Mouse (Mus musculus) left cerebral cortex, postnatal 4 days (tissue): ENCODE results near the gene Mme. TPM values are rescaled to one million over a fixed set of nuclear protein-coding genes. Genes with fewer than 3 reads are reported as not detected.

Experiments used
- DNase-seq: peaks from one replicate; pipeline ENCODE4 v3.0.0-alpha.2; 2022
- intact Hi-C: fragments of 180-260 bp; cut with DNase I; formaldehyde crosslinking; loops from one replicate; pipeline ENCODE4 v1.15.1; 2025
- total RNA-seq, 2 experiments: library from RNA; stranded (reverse); gene quantifications; 2 replicates each; pipeline ENCODE4 v1.2.3; 2021

Gene Mme
- total RNA-seq: 10 to 100 TPM in 1 of 2 experiments, 1 to 10 TPM in 1; 9.0 to 12.5 TPM

DNA sequence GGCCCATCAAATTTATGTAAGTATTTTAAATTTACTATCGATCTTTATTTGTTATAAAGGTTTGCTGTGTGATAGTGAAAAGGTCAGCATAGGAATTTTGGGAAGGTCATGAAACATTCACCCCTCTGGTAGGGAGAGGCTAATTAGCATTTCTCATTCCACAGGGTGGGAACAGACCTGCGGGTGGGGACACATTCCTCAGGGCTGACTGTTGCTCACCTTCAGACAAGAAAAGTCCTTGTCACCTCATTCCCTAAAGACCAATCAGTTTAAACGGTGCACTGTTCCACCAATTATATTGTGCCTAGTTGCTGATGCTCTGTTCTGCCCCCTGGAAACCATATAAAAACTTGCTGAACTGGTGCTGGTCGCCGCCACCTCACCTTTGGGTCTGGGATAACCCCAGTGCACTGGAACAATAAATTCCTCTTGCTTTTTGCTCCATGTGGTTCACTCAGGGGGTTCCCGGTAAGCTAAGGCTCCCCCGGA lies at the start of gene Mme:
TSS of gene Mme (plus strand) at position 439 of the 489 bp plus-strand sequence.
- intact Hi-C loops: no loop called here

DNA sequence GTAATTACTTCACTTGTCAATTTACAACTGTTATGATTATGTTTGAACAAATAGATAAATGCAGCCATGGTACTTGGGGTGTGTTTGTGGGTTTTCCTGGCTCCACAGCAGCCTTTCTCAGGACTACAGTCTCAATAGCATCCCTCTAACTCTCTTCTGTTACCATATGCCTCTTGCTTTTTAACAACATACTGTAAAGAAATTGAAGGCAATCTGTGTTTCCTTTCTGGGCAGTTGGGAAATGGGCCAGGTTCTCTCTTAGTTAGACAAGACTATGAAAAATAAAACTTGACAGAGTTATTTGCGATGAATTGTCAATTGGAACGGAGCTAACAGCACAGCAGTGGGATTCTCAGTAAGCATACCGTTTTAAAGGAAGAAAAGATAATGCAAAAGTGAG lies 44.8 kb upstream of the Mme start:
- no peak for DNase-seq
- intact Hi-C loops: no loop called here

More for the DNA sequence above, at the start of gene Mme:
- DNase-seq: no peak

DNA sequence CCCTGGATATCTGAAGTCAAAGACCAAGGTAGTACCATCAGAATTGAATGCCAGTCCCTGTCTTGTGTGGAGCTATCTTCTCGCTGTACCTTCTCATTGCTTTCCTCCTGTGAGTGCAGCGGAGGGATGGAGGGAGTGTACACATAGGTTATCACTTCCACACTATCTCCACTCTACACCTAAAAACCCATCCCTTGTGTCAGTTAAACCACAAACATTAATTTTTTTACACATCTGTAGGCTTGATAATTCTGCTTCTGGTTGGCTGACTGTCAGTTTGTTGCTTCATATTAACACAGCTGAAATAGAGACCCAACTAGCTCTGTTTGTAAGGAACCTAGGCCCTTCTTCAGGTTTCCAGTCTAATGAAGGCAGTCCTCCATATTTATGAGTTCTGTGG lies 43.3 kb upstream of the Mme start:
- DNase-seq: no peak
- intact Hi-C loops: no loop called here

DNA sequence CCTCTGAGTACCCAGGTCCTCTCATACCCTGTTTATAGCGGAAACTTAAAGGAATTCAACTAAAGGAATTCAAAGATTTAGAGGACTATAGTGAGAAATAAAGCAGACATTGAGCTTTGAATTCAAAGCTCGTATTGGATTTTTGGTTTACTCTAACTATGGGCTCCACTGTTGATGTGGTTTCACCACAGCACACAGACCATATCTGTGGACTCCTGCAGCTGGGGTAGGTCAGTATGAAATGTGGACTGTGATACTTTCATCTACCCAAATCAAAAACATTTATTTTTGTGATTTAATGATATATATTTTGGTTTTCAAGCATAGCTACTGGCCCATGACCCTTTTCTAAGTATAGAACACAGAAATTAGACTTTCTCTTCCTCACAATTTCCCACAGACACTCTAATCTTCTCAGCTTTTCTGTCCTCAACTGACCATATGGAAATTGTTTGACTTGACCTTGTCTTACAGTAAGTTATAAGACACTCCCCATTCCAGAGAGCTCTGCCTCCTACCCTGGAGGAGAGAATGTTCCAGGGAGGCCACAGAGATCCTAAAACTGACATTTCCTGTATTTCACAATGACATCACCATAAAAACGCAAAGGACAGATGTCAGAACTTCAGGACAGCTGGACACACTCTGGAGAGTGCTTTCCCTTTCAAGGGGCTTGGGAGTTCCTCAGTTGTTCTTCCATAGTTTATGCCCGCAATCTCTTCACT lies 19.3 kb upstream of the Mme start:
- DNase-seq: no peak
- intact Hi-C loops: no loop called here

DNA sequence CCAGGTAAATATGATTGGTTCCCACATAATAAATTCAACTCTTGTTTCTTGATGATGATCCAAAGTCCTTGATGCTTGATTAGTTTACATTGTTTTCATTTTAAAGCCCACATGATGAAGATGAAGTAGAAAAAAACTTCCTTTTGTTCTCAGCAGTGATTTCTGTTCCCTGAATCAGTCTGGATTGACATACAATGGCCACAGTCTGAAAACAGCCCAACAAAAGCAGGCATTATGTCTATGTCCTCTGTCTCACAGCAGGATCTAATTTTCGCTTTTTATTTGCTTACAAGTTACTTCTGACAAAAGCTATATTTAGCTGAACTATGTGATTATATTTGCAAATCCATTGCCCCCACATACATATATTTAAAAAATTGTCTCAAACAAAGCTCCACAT lies 17.7 kb upstream of the Mme start:
- no peak for DNase-seq
- intact Hi-C loops: no loop called here

DNA sequence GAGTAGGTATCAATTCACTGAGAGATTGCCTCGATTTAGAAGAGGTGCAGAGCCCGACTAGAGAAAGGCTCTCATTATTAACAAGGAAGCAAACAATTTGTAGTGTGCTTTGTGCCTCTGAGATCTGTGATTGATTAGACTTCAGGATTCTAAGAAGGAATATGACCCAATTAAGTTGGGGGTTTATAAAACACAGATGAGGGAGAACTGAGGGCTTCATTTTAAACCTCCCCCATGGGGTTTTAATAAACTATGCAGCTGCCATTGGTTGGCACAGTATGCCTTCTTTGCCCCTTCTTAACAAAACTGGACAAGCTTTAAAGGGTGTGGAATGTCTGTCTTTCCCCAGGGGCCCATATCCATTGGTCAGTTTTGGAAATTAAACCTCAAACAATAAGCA lies 5.4 kb upstream of the Mme start:
- intact Hi-C loops: no loop called here
- DNase-seq: no peak

DNA sequence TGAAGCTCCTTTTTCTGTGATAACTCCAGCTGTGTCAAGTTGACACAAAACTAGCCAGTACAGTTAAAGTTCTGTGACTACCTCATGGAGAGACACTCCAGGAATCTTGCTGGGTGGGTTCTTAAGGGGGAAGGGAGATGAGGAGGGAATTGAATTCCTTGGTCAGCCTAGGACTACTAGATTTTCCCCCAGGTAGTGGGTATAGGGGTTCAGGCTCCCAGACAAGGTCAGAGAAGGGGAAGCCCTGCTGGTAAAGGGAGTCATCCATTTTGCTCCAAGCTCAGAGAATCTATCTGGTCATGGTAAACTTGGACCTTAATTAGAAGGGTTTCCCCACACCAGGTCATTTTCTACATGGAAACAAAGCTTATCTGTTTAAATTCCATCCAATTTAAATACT lies 2.4 kb downstream of the Mme start:
- intact Hi-C loops: no loop called here
- no peak for DNase-seq

DNA sequence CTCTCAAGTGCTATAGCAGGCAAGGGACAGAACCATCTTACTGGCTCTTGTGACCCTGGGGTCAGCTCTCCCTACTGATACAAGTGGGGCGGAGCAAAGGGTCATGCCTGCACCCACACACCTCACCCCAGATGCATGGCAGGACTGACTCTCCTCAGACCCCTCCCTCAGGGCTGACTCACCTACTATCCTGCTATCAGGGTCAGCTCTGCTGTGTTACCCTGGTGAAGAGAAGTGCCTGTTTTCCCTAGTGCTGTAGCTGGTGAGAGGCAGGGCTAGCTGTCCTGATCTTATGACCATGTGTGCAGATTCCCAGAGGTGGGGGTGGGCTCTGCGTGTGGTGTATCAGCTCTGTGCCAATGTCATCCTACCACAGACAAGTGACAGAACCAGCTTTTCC lies 30.8 kb downstream of the Mme start:
- DNase-seq: no peak
- intact Hi-C loops: no loop called here

DNA sequence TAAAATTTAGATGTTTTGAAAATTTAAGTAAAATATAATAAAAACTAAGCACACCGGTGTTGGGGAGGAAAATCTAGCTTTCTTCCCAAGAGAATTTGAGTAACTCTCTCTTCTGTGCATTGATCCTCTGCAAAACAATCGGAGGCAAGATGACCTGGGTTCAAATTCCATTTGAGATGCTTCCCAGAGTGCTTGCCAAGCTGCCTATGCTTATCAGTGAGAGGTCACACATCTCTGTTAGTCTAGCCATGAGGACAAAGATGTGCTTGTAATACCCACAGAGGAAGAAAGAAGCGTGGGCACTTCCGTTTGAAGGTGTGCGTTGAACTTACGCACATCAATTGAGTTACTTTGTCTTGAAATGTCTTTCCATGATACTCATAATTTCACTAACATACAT lies 53.0 kb downstream of the Mme start:
- DNase-seq: no peak
- intact Hi-C loops: no loop called here

DNA sequence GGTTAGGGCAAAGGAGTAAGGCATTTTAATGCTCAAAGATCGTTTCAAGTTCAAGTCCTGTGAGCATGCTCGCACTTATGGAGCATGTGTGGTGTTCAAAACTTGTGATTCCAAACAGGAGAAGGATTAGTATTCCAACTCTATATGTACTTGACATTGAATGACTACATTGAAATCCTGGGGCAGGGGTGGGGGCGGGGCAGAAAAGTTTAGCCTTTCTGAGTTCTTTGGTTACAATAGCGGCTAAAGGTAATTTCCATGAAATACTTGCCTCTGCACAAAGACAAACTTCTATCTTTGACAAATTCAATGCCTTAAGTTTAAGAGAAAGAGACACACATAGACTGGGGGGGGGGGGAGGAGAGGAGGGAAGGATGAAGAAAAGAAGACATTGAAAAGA lies 53.5 kb downstream of the Mme start:
- DNase-seq: no peak
- intact Hi-C loops: no loop called here

DNA sequence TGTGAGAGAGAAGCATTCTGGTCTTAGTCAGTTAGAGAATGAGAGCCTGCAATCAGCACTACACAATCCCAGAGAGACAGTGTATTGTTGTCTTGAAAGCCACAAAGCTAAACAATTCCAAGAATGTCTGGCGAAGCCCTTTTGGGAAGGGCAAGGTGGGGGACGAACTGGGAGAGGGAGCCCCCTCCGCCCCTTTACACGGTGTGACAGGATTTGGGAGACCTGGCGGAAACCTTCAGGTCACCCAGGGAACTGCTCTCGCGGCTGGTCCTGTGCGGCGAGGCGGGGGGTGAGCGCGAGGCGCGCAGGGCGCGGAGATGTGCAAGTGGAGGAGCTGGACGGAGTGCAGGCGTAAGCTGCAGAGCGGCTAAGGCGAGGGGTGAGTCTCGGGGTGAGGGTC lies 53.9 kb downstream of the Mme start:
- no peak for DNase-seq
- intact Hi-C loops: no loop called here

DNA sequence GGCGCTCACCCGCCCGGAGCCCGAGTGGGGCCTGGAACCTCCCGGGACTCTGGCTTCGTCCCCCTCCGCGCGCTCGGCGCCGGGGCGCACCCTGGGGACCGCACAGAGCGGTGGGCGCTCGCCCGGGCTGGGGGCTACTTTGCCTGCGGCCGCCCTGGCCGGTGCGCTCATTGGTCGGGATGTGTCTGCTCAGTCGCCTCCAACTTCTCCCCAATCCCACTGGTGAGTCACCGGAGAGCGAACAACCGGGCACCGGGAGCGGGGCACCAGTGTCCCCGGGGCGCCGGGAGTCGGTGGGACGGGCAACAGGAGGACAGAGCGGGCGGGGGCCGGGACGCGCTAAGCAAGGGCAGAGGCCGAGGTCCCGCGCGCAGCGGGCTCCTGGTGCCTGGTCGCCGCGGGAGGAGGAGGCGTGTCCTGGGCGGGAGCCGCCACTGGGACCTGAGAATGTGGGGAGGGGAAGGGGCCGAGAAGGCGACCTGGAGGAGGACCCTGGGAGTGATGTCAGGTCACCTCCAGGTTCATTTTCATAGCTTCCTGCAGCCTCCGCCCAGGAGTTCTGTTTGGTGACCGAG lies 54.4 kb downstream of the Mme start:
- DNase-seq: peak; percentile 24
- intact Hi-C loops: no loop called here

DNA sequence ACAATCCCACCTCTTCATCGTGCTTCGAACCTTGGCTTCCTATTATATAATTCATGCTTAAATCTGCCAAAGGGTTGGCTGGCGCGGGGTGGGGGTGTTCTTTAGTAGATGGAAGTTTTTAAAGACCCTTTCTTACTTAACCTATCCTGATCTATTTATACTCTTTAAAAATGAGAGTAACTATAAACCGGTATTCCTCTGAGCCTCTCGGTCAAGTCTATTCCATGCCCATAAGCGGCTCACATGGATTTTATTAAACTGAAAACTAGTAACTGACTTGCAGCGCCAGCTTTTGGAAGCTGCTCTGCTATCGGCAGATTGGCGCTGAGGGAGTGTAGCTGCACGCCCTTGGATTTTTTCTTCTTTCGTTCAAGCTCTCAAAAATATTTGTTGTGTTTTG lies 55.1 kb downstream of the Mme start:
- DNase-seq: no peak
- intact Hi-C loops: no loop called here

DNA sequence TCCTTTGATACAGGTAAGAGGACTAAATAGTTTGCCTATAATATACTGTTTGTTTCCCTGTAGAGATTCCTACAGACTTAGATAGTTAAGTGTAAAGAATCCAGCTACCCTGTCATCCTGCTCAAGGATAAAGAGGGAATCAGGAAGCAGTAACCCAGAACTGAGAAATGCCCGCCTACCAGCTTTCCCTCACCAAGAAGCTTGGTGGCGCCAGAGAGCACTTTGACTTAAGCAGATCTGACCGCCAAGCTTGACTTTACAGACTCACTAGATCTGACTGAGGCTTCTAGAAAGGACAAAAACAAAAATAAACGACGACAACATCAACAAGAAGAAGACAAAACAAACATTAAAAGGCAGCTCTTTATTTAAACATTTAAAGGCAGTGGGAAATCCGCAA lies 56.5 kb downstream of the Mme start:
- DNase-seq: peak; percentile 68
- intact Hi-C loops: no loop called here

DNA sequence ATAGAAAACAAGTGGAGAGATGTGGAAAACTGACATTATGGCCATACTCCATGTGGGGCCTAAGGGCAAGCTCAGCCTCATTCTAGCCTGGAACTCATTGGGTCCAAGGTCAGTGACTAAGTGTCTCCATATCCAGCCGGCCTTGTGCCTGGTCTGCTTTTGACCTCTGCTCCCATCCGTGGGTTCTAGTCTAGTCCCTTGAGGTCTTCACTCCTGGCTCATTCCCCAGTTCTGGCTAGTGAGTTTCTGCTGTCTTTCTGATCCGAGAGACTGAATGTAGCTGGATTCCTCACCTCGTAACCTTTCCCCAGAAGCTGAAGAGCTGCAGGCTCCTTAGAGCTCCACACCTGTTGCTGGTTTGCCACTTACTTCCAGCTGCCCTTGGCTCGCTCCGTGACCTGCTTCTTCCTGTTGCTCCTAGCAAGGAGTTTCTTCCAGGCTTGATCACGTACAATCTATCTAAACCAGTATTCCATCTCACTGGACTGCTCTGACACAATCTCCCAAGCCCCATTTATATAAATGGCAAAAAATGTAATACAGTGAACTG lies 73.9 kb downstream of the Mme start:
- intact Hi-C loops: no loop called here
- DNase-seq: no peak

DNA sequence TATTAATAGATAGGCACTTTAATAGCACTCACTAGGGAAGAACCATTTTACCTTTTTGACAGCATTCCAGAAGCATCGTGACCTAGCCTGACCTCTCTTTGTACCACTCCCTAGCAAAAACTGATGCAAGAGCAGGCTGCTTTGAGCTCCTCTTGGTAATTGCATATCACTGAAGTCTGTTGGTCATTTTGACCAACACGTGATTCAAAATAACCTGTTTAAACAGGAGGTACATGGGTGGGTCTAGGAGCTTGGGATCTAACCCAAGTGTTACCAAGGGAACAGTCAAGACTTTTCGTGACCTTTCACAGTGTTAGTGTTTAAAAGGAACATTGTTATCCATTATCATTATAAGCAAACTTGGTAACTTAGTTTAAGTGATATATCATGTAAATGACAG lies 76.2 kb downstream of the Mme start:
- intact Hi-C loops: no loop called here
- no peak for DNase-seq

DNA sequence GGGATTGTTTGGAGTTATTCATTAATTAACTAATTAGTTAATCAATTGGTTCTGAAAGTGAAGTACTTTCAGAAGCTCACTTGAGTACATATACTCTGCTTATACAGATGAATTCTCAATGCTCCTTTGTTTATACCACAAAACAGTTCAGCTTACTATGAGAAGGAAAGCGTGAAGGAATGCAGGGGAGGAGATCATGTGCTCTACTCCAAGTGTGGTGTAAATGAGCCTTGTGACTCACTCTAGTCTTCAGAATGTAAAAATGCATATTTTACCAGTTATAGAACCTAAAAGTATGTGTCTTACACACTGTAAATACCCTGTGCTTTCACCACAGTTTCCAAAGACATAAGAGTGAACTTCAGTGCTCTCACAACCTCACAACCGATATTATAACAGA lies 84.3 kb downstream of the Mme start:
- intact Hi-C loops: no loop called here
- no peak for DNase-seq

DNA sequence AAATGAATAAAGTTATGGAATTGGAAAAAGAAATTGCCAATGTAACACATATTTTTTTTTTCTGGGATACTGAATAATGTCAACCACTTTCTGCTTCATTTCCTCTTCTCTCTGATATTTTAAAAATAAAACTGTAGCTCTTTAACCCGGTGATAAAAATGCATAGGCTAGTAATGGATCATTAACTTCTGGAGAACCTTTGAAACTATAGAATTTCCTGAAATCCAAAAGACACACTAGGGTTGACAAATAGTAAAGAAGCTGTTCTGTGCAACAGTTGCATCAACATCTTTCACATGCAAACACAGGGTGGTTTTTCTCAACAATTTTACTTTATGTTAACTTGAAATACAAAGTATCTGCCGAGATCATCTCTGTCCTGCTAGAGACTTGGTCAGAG lies 98.8 kb downstream of the Mme start:
- intact Hi-C loops: no loop called here
- no peak for DNase-seq

DNA sequence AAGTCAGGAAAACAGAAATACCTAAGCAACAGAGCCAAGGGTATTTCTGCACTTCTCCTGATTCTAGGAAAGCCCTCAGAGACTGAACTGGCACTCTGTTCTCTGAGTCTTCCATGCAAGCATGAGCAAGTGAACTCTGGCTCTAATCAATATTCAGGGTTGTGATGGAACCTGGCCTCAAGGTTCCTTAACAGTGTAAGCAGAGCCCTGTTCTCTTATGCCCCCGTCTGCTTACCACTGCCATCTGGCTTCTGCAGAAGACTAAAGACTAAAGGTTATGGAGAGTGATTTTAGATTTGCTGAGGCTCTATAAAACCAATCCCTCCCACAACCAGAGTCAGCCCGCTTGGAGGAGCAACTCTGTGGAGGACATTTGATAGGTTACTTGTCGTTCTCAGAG lies 99.2 kb downstream of the Mme start:
- intact Hi-C loops: no loop called here
- no peak for DNase-seq

DNA sequence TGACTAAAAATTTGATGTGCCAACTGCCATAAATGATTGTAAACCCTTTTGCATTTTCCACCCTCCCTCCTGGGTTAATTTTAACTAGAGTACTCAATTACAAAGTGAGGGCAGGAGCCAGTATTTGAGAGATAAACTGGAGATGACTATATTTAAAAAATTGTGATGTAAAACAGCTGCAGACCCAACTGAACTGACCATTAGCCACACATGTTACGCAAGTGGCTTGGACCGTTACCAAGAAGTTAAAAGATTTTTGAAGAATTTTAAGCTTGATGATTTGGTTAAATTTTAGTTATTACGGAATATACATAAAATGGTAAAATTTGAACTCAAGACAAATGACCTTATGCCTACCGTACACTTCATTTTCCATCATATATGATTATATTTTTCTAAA lies 100.1 kb downstream of the Mme start:
- no peak for DNase-seq
- intact Hi-C loops: no loop called here

DNA sequence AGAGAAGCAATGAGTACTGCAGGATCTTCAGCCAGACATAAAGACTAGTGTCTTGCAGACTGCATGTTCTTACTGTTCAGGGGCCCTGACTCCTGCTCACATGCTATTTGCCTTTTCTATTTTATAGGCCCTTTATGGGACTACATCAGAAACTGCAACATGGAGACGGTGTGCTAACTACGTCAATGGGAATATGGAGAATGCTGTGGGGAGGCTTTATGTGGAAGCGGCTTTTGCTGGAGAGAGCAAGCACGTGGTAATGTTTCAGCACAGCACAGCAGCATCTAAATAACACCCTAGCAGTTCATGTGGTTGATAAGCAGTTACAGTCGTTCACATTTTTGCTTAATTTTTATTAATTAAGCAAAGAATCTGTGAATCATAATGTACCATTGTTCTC lies 103.7 kb downstream of the Mme start:
- DNase-seq: no peak
- intact Hi-C loops: no loop called here

DNA sequence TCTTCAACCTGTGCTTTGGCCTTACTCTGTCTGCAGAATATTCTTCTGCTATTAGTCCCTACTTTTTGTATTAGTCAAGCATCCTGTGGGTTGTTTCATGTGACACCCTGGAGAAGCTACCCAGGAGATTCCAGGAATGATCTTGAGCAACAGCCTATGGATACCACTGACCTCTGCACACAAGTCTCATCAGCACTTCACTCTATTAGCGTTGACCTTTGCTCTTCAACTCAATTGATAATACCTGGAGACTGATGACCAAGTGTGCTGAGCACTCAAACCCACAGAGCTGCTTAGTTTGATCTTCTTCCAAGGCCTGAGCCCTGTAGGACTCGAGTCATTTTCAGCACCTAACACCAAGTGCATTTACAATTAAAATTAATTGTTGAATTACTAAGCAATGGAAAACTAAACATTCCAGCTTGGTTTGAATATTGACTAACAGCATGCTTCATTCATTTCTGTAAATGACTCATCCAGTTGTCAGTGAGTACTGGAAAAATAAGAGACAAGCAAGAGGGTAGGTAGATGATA lies 107.6 kb downstream of the Mme start:
- DNase-seq: no peak
- intact Hi-C loops: no loop called here
